In the genomic region with DNA sequence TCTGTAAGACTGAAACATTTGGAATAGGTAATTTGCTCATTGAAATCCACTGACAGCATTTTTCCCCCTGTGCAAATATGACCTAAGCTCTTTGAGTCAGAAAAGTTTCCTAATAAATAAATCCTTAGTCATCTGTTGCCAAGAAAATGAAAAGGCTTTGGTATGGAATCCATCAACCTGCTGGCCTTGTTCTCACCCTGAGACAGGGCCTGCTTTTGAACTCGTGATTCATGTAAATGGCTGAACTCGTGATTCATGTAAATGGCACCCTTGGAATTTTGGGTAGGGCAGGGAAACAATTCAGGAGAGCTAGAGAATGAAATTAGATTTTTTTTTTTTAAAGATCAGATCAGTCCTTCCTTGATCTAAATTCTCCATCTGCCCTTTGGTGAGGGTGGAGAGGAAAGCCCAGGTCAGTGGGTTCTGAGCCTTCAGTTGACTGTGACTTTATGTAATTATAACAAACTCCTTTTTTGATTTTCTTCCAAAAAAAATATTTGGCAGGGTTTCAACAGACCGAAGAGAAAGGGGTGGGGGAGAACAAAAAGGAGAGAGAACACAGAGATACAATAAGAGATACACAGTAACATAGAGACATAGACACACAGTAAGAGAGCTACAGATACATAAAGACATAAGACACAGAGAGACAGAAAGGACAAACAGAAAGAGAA, we compare ENCODE assay signal across 9 mouse cellular contexts.
DNase-seq lines count a peak whose midpoint lies in the region; ATAC-seq and TF ChIP-seq lines count a peak whose summit lies in the region.
"Had no signal": no experiment of that assay in that cellular context is flagged by ENCODE, and none has a peak within 500 bp of the region (broad histone marks: within the 10 kb centered on the region; RNA-seq: fewer than 3 reads in every experiment).

No protein-coding gene starts in this region.

- H3K27me3 ChIP-seq in forebrain, embryonic 10.5 days (ENCODE audit: poor library complexity, severe bottlenecking) = 0 out of 2 replicates have a peak, but pooled peaks cover 4% of the 10 kb centered on the region
- H3K27me3 ChIP-seq in forebrain, embryonic 16.5 days (replicated peaks; ENCODE audit: control insufficient read depth, insufficient read depth, low read length) = no peaks in the 10 kb centered on the region
- H3K27me3 ChIP-seq in megakaryocyte, embryonic 14.5 days (replicated peaks) = no peaks in the 10 kb centered on the region
- H3K27me3 ChIP-seq in hindbrain, postnatal 0 days (ENCODE audit: insufficient read depth, low read length) = no peaks in the 10 kb centered on the region
- no peaks in the 10 kb centered on the region for H3K27me3 ChIP-seq in stomach, embryonic 14.5 days (ENCODE audit: control insufficient read depth, insufficient read depth, low read length)
- H3K27me3 ChIP-seq: CH12.LX had no signal

- no peak for DNase-seq in forebrain, embryonic 10.5 days (ENCODE audit: extremely low spot score, low spot score)
- no peak for DNase-seq in hindbrain, postnatal 0 days (ENCODE audit: low spot score)
- DNase-seq in cerebellum, postnatal 14 days = no peak
- DNase-seq in spleen, postnatal 14 days (ENCODE audit: low spot score in 2 of 2) = no peak

- no peaks in the 10 kb centered on the region for H3K36me3 ChIP-seq in forebrain, embryonic 10.5 days (replicated peaks)
- no peaks in the 10 kb centered on the region for H3K36me3 ChIP-seq in forebrain, embryonic 16.5 days (ENCODE audit: control insufficient read depth, insufficient read depth)
- no peaks in the 10 kb centered on the region for H3K36me3 ChIP-seq in megakaryocyte, embryonic 14.5 days (replicated peaks; ENCODE audit: low read length)
- H3K36me3 ChIP-seq in hindbrain, postnatal 0 days (ENCODE audit: insufficient read depth, low read length) = no peaks in the 10 kb centered on the region
- H3K36me3 ChIP-seq in stomach, embryonic 14.5 days (ENCODE audit: control insufficient read depth, insufficient read depth, low read length) = no peaks in the 10 kb centered on the region

- no peak overlapping the region for H3K4me2 ChIP-seq in forebrain, embryonic 16.5 days (ENCODE audit: low read length)
- peak overlapping the region; percentile 86 for H3K4me2 ChIP-seq in hindbrain, postnatal 0 days (ENCODE audit: low read depth, low read length)
- H3K4me2 ChIP-seq in stomach, embryonic 14.5 days (replicated peaks; ENCODE audit: low read depth, low read length) = 0 out of 2 replicates have a peak overlapping the region, but pooled peaks have one; percentile 74

- no peaks in the 10 kb centered on the region for H3K9me3 ChIP-seq in forebrain, embryonic 10.5 days
- H3K9me3 ChIP-seq in forebrain, embryonic 16.5 days (ENCODE audit: control insufficient read depth, low read length) = no peaks in the 10 kb centered on the region
- H3K9me3 ChIP-seq in megakaryocyte, embryonic 14.5 days = no peaks in the 10 kb centered on the region
- H3K9me3 ChIP-seq in hindbrain, postnatal 0 days (ENCODE audit: low read length) = no peaks in the 10 kb centered on the region
- no peaks in the 10 kb centered on the region for H3K9me3 ChIP-seq in stomach, embryonic 14.5 days (ENCODE audit: control insufficient read depth, low read depth, low read length)

- peaks cover 39% of the 10 kb centered on the region for H3K4me1 ChIP-seq in forebrain, embryonic 10.5 days
- H3K4me1 ChIP-seq in forebrain, embryonic 16.5 days (replicated peaks; ENCODE audit: control insufficient read depth, insufficient read depth, low read length) = peaks cover 32% of the 10 kb centered on the region
- peaks cover 71% of the 10 kb centered on the region for H3K4me1 ChIP-seq in megakaryocyte, embryonic 14.5 days
- H3K4me1 ChIP-seq in hindbrain, postnatal 0 days (ENCODE audit: insufficient read depth, low read length) = peaks cover 17% of the 10 kb centered on the region
- H3K4me1 ChIP-seq in stomach, embryonic 14.5 days (ENCODE audit: control insufficient read depth, insufficient read depth, low read length) = peaks cover 19% of the 10 kb centered on the region

- TF ChIP-seq CTCF in hindbrain, postnatal 0 days (IDR thresholded peaks at IDR 0.05; ENCODE audit: low read depth) = no peak

- 0 out of 2 replicates have a peak overlapping the region, but pooled peaks have one; percentile 96 for H3K4me3 ChIP-seq in forebrain, embryonic 10.5 days
- no peak overlapping the region; the same call in 1 of the 2 replicates for H3K4me3 ChIP-seq in forebrain, embryonic 16.5 days (replicated peaks; ENCODE audit: low read length)
- H3K4me3 ChIP-seq in megakaryocyte, embryonic 14.5 days (replicated peaks) = peak overlapping the region; percentile 97
- peak overlapping the region; percentile 87; the same call in 1 of the 2 replicates for H3K4me3 ChIP-seq in hindbrain, postnatal 0 days (ENCODE audit: low read length)
- H3K4me3 ChIP-seq in stomach, embryonic 14.5 days (ENCODE audit: low read depth, low read length) = no peak overlapping the region

- 77% methylated on average over 3 of the region's 3 CpGs for WGBS in forebrain, embryonic 10.5 days
- 53% methylated on average over 3 of the region's 3 CpGs for WGBS in forebrain, embryonic 16.5 days
- WGBS in hindbrain, postnatal 0 days = 51% methylated on average over 3 of the region's 3 CpGs
- WGBS in stomach, embryonic 14.5 days = 32% methylated on average over 3 of the region's 3 CpGs

- no peak for ATAC-seq in forebrain, embryonic 16.5 days
- no peak for ATAC-seq in megakaryocyte, adult 5-6 weeks (ENCODE audit: poor library complexity, severe bottlenecking)
- ATAC-seq in hindbrain, postnatal 0 days = no peak
- ATAC-seq in stomach, embryonic 14.5 days (ENCODE audit: insufficient number of reproducible peaks, insufficient read depth, low FRiP score, low read depth) = no peak

- no peak overlapping the region for H3K27ac ChIP-seq in forebrain, embryonic 10.5 days
- no peak overlapping the region for H3K27ac ChIP-seq in forebrain, embryonic 16.5 days (ENCODE audit: low read length)
- H3K27ac ChIP-seq in hindbrain, postnatal 0 days = no peak overlapping the region
- no peak overlapping the region for H3K27ac ChIP-seq in stomach, embryonic 14.5 days (ENCODE audit: low read length)

- no peak overlapping the region for H3K9ac ChIP-seq in forebrain, embryonic 16.5 days (replicated peaks; ENCODE audit: low read depth, low read length)
- H3K9ac ChIP-seq in hindbrain, postnatal 0 days (replicated peaks; ENCODE audit: low read length) = no peak overlapping the region
- H3K9ac ChIP-seq in stomach, embryonic 14.5 days (replicated peaks; ENCODE audit: low read depth, low read length) = no peak overlapping the region

Comparison
In these comparisons a context has a peak if more than half of its experiments do, and no peak if none do; other contexts are left out.
1. H3K4me3 ChIP-seq: peak in forebrain, embryonic 10.5 days (single experiment), megakaryocyte, embryonic 14.5 days (single experiment) and hindbrain, postnatal 0 days (single experiment); none in forebrain, embryonic 16.5 days (single experiment) and stomach, embryonic 14.5 days (single experiment).